Mouse (Mus musculus): ENCODE measurements around the gene Scarb2.
A peak's percentile ranks its signal among the peaks of the same experiment; 100 is the strongest.

Gene Scarb2

GRCm38 (mm10) chr5:92495291-92495690, 11.3 kb downstream of the Scarb2 start:
- DNase-seq (ENCODE audit: inconsistent ontology term): no peak

- DNase-seq (ENCODE audit: inconsistent ontology term): no peak
Observed at GRCm38 (mm10) chr5:92493423-92493822, 13.2 kb downstream of the Scarb2 start.

GRCm38 (mm10) chr5:92490779-92491178, 15.9 kb downstream of the Scarb2 start:
- no peak for DNase-seq (ENCODE audit: inconsistent ontology term)

- DNase-seq (ENCODE audit: inconsistent ontology term): no peak
Observed at GRCm38 (mm10) chr5:92490304-92490703, 16.3 kb downstream of the Scarb2 start.

GRCm38 (mm10) chr5:92489503-92489902, 17.1 kb downstream of the Scarb2 start:
- DNase-seq (ENCODE audit: inconsistent ontology term): peak; percentile 44

GRCm38 (mm10) chr5:92488961-92489360, 17.7 kb downstream of the Scarb2 start:
- DNase-seq (ENCODE audit: inconsistent ontology term): no peak

GRCm38 (mm10) chr5:92488408-92488807, 18.2 kb downstream of the Scarb2 start:
- no peak for DNase-seq (ENCODE audit: inconsistent ontology term)

- no peak for DNase-seq (ENCODE audit: inconsistent ontology term)
Observed at GRCm38 (mm10) chr5:92486758-92487157, 19.9 kb downstream of the Scarb2 start.

- no peak for DNase-seq (ENCODE audit: inconsistent ontology term)
Observed at GRCm38 (mm10) chr5:92484880-92485279, 21.8 kb downstream of the Scarb2 start.

- DNase-seq (ENCODE audit: inconsistent ontology term): no peak
Observed at GRCm38 (mm10) chr5:92472863-92473262, 33.8 kb downstream of the Scarb2 start.

- no peak for DNase-seq (ENCODE audit: inconsistent ontology term)
Observed at GRCm38 (mm10) chr5:92471531-92471930, 35.1 kb downstream of the Scarb2 start.

- no peak for DNase-seq (ENCODE audit: inconsistent ontology term)
Observed at GRCm38 (mm10) chr5:92469201-92470130, 37.2 kb downstream of the Scarb2 start.

- no peak for DNase-seq (ENCODE audit: inconsistent ontology term)
Observed at GRCm38 (mm10) chr5:92468234-92468633, 38.4 kb downstream of the Scarb2 start.

- DNase-seq (ENCODE audit: inconsistent ontology term): no peak
Observed at GRCm38 (mm10) chr5:92467102-92467766, 39.4 kb downstream of the Scarb2 start.

- no peak for DNase-seq (ENCODE audit: inconsistent ontology term)
Observed at GRCm38 (mm10) chr5:92465511-92465910, 41.1 kb downstream of the Scarb2 start.

- peak; percentile 16 for DNase-seq (ENCODE audit: inconsistent ontology term)
Observed at GRCm38 (mm10) chr5:92461321-92461720, 45.3 kb downstream of the Scarb2 start.

- no peak for DNase-seq (ENCODE audit: inconsistent ontology term)
Observed at GRCm38 (mm10) chr5:92458726-92459125, 47.9 kb downstream of the Scarb2 start.

GRCm38 (mm10) chr5:92457410-92457809, 49.2 kb downstream of the Scarb2 start:
- no peak for DNase-seq (ENCODE audit: inconsistent ontology term)

- no peak for DNase-seq (ENCODE audit: inconsistent ontology term)
Observed at GRCm38 (mm10) chr5:92452876-92453275, 53.8 kb downstream of the Scarb2 start.

- no peak for DNase-seq (ENCODE audit: inconsistent ontology term)
Observed at GRCm38 (mm10) chr5:92446736-92447135, 59.9 kb downstream of the Scarb2 start.

- DNase-seq (ENCODE audit: inconsistent ontology term): no peak
Observed at GRCm38 (mm10) chr5:92445016-92445415, 61.6 kb downstream of the Scarb2 start.

GRCm38 (mm10) chr5:92442914-92443313, 63.7 kb downstream of the Scarb2 start:
- DNase-seq (ENCODE audit: inconsistent ontology term): no peak

GRCm38 (mm10) chr5:92441494-92441893, 65.1 kb downstream of the Scarb2 start:
- no peak for DNase-seq (ENCODE audit: inconsistent ontology term)
